Mouse (Mus musculus): ENCODE measurements around the gene Nlrp3.

GRCm38 (mm10) chr11:59599211-59599610, 57.8 kb downstream of the Nlrp3 start:
- TF ChIP-seq CTCF (IDR thresholded peaks at IDR 0.05; ENCODE audit: low read depth) (no peak), EP300 (IDR thresholded peaks at IDR 0.05; ENCODE audit: low read depth) (no peak)

All from liver, postnatal 0 days (tissue).